Mouse (Mus musculus) left cerebral cortex, adult 8-10 months (tissue): ENCODE results near the gene Gpa33. TPM values are rescaled to one million over a fixed set of nuclear protein-coding genes. Genes with fewer than 3 reads are reported as not detected.
A peak's percentile ranks its signal among the peaks of the same experiment; 100 is the strongest.

Source experiments
- DNase-seq, 2 experiments: peaks; one replicate each; pipeline ENCODE4 v3.0.0; 2022; ENCODE audit warnings: low spot score in 2 of 2
- total RNA-seq, 4 experiments: library from RNA; stranded (reverse); gene quantifications; 2 replicates each; pipeline ENCODE4 v1.2.4; 2022

The Gpa33 gene
- total RNA-seq, 4 experiments from 2014 or later = not detected

GRCm38 (mm10) chr1:166160569-166161445, 30.8 kb downstream of the Gpa33 start:
- DNase-seq = peak in 1 of 2 experiments; percentile 70

GRCm38 (mm10) chr1:166164580-166164979, 34.5 kb downstream of the Gpa33 start:
- DNase-seq = no peak

- DNase-seq = no peak
Observed at GRCm38 (mm10) chr1:166165159-166165558, 35.1 kb downstream of the Gpa33 start.

GRCm38 (mm10) chr1:166167405-166167804, 37.4 kb downstream of the Gpa33 start:
- no peak for DNase-seq

- DNase-seq = no peak
Observed at GRCm38 (mm10) chr1:166168017-166168416, 38.0 kb downstream of the Gpa33 start.

GRCm38 (mm10) chr1:166169713-166170112, 39.7 kb downstream of the Gpa33 start:
- DNase-seq = no peak

- no peak for DNase-seq
Observed at GRCm38 (mm10) chr1:166170852-166171251, 40.8 kb downstream of the Gpa33 start.

- DNase-seq = no peak
Observed at GRCm38 (mm10) chr1:166172992-166173391, 43.0 kb downstream of the Gpa33 start.

- no peak for DNase-seq
Observed at GRCm38 (mm10) chr1:166173621-166174020, 43.6 kb downstream of the Gpa33 start.

GRCm38 (mm10) chr1:166181510-166181909, 51.5 kb downstream of the Gpa33 start:
- no peak for DNase-seq

- DNase-seq = peak in 1 of 2 experiments; percentile 36
Observed at GRCm38 (mm10) chr1:166182952-166183627, 53.1 kb downstream of the Gpa33 start.

GRCm38 (mm10) chr1:166184391-166185229, 54.6 kb downstream of the Gpa33 start:
- DNase-seq = no peak

GRCm38 (mm10) chr1:166185357-166185756, 55.3 kb downstream of the Gpa33 start:
- DNase-seq = no peak

- DNase-seq = no peak
Observed at GRCm38 (mm10) chr1:166189821-166190220, 59.8 kb downstream of the Gpa33 start.

GRCm38 (mm10) chr1:166204171-166204570, 74.1 kb downstream of the Gpa33 start:
- no peak for DNase-seq

- DNase-seq = no peak
Observed at GRCm38 (mm10) chr1:166205159-166205558, 75.1 kb downstream of the Gpa33 start.

- peak in 1 of 2 experiments; percentile 22 for DNase-seq
Observed at GRCm38 (mm10) chr1:166209371-166209770, 79.3 kb downstream of the Gpa33 start.

- DNase-seq = no peak
Observed at GRCm38 (mm10) chr1:166214181-166214580, 84.1 kb downstream of the Gpa33 start.
